Mouse (Mus musculus) forebrain, embryonic 14.5 days (tissue): Measurements from ENCODE around the gene Fbxw21. TPM values are rescaled to one million over a fixed set of nuclear protein-coding genes. Genes with fewer than 3 reads are reported as not detected.

ENCODE experiments used
- ATAC-seq: fragments of 200-750 bp; cut with Nextera tagmentation; 2 replicates; pipeline ENCODE4 v1.8.0; 2017; ENCODE audit warnings: mild to moderate bottlenecking, moderate library complexity
- DNase-seq: peaks from one replicate; pipeline ENCODE4 v3.0.0-alpha.2; 2015; ENCODE audit warnings: low spot score
- H3K27ac ChIP-seq: fragments of 300-500 bp; sonication (generic); 2 replicates; pipeline ENCODE4 v1.5.1; 2014; ENCODE audit warnings: low read depth, mild to moderate bottlenecking, control low read depth, low read length, moderate library complexity
- H3K27me3 ChIP-seq: fragments of 300-500 bp; sonication (generic); replicated peaks from 2 replicates; pipeline ENCODE4 v1.6.1; 2014; ENCODE audit warnings: low read length, control low read depth, mixed read lengths; ENCODE audit not compliant: control insufficient read depth, insufficient read depth
- H3K36me3 ChIP-seq: fragments of 300-500 bp; sonication (generic); 2 replicates; pipeline ENCODE4 v1.6.1; 2014; ENCODE audit warnings: low read length, control low read depth; ENCODE audit not compliant: control insufficient read depth, insufficient read depth
- H3K4me1 ChIP-seq: fragments of 300-500 bp; sonication (generic); 2 replicates; pipeline ENCODE4 v1.6.1; 2014; ENCODE audit warnings: antibody characterized with exemption, low read length, control low read depth; ENCODE audit not compliant: control insufficient read depth, insufficient read depth
- H3K4me2 ChIP-seq: fragments of 300-500 bp; sonication (generic); 2 replicates; pipeline ENCODE4 v1.6.1; 2014; ENCODE audit warnings: mild to moderate bottlenecking, control low read depth, low read length
- H3K4me3 ChIP-seq: fragments of 300-500 bp; sonication (generic); 2 replicates; pipeline ENCODE4 v1.5.1; 2014; ENCODE audit warnings: low read depth, low read length, control low read depth
- H3K9ac ChIP-seq: fragments of 300-500 bp; sonication (generic); 2 replicates; pipeline ENCODE4 v1.6.1; 2014; ENCODE audit warnings: mild to moderate bottlenecking, low read length, control low read depth, moderate library complexity
- H3K9me3 ChIP-seq: fragments of 300-500 bp; sonication (generic); replicated peaks from 2 replicates; pipeline ENCODE4 v1.6.1; 2016; ENCODE audit warnings: low read length, control low read depth, mixed read lengths; ENCODE audit not compliant: control insufficient read depth
- WGBS: fragments of 180-500 bp; shearing (Covaris S2); extraction: QIAGEN DNeasy Blood & Tissue Kit; methylation state at CpG from one replicate; pipeline ENCODE4 v1.1.7; 2014; 5-methylcytosine and 5-hydroxymethylcytosine counted together
- polyA plus RNA-seq: library from polyadenylated mRNA; unstranded; fragments of >200 nt; fragmentation: Nextera tagmentation; extraction: Ambion mirVana; gene quantifications from 2 replicates; pipeline ENCODE4 v1.2.1, GENCODE M21; 2014

Fbxw21 gene
- polyA plus RNA-seq, 1 experiment from 2014 or later = not detected

- Histone ChIP-seq H3K4me1 (no peaks in the 10 kb centered on the region), H3K27ac (no peak overlapping the region), H3K9ac (no peak overlapping the region), H3K36me3 (peaks cover 57% of the 10 kb centered on the region), H3K9me3 (no peaks in the 10 kb centered on the region), H3K4me3 (no peak overlapping the region), H3K27me3 (no peaks in the 10 kb centered on the region), H3K4me2 (no peak overlapping the region)
- no peak for ATAC-seq
- WGBS = 94% methylated on average over 9 of the region's 9 CpGs
- no peak for DNase-seq
Observed at GRCm38 (mm10) chr9:109119571-109119970, 42.3 kb downstream of the Fbxw21 start.

GRCm38 (mm10) chr9:109118106-109118505, 43.7 kb downstream of the Fbxw21 start:
- Histone ChIP-seq H3K4me1 (no peaks in the 10 kb centered on the region), H3K36me3 (peaks cover 71% of the 10 kb centered on the region), H3K9ac (no peak overlapping the region), H3K9me3 (no peaks in the 10 kb centered on the region), H3K27me3 (no peaks in the 10 kb centered on the region), H3K27ac (no peak overlapping the region), H3K4me2 (no peak overlapping the region), H3K4me3 (no peak overlapping the region)
- WGBS = 92% methylated on average over 4 of the region's 4 CpGs
- ATAC-seq (no peak), DNase-seq (no peak)

DNA sequence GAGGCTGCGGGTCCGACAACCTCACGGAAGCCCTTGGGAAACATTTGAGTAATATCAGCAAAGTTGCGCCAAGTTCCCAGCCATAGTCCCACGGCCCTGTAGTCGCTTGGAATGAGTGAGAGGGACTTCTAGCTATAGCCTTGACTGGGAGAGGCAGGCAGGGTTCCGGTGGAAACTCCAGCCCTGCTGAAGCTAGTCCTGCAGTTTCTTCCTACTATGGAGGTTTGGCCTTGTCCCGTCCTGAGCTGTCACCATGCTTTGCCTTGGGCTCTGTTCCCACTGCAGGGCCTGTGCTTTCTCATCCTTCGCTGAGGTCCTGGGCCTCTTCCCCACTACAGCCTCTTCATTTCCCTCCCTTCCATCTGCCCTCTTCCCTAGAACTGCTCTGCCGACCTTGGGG, 45.6 kb downstream of the Fbxw21 start:
- Histone ChIP-seq H3K27ac (no peak overlapping the region), H3K27me3 (no peaks in the 10 kb centered on the region), H3K9ac (no peak overlapping the region), H3K4me1 (no peaks in the 10 kb centered on the region), H3K9me3 (no peaks in the 10 kb centered on the region), H3K4me3 (no peak overlapping the region), H3K4me2 (no peak overlapping the region), H3K36me3 (peaks cover 90% of the 10 kb centered on the region)
- DNase-seq (no peak), ATAC-seq (no peak)
- 94% methylated on average over 10 of the region's 10 CpGs for WGBS

DNA sequence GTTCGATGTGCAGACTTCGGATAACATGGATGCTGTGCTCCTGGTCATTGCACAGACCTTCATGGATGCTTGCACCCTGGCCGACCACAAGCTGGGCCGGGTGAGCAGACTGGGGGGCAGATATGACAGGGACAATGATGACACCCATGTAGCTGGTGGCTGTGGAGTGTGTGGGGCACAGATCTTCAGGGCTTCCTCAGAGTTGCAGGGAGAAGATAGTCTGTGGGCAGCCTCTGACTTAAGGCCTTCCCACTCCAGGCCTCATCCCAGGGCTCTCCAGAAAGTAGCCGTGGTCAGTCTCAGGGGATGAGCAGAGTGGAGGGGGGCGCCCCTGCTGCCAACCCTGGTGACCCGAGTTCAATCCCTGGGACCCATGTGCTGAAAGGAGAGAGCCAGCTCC, 47.0 kb downstream of the Fbxw21 start:
- no peaks in the 10 kb centered on the region for H3K9me3 ChIP-seq
- no peak overlapping the region for H3K4me2 ChIP-seq
- H3K27me3 ChIP-seq = no peaks in the 10 kb centered on the region
- peaks cover 100% of the 10 kb centered on the region for H3K36me3 ChIP-seq
- no peak overlapping the region for H3K27ac ChIP-seq
- H3K4me1 ChIP-seq = no peaks in the 10 kb centered on the region
- no peak overlapping the region for H3K9ac ChIP-seq
- DNase-seq (no peak), ATAC-seq (no peak)
- WGBS = 92% methylated on average over 7 of the region's 7 CpGs
- H3K4me3 ChIP-seq = no peak overlapping the region

DNA sequence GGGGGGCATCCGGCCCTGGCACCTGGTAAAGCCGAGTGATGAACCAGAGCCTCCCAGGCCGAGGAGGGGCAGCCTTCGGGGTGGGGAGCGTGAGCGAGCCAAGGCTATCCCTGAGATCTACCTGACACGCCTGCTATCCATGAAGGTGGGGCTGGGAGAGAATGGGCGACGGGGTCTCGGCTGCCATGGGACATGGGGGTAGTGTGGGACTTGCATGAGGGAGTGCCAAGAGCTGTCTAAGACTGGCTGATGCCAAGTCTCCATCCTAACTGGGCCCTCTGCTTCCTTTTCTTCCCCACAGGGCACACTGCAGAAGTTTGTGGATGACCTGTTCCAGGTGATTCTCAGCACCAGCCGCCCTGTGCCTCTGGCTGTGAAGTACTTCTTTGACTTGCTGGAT, 47.6 kb downstream of the Fbxw21 start:
- 92% methylated on average over 11 of the region's 11 CpGs for WGBS
- no peaks in the 10 kb centered on the region for H3K27me3 ChIP-seq
- H3K36me3 ChIP-seq = peaks cover 100% of the 10 kb centered on the region
- H3K27ac ChIP-seq = no peak overlapping the region
- no peaks in the 10 kb centered on the region for H3K9me3 ChIP-seq
- H3K9ac ChIP-seq = no peak overlapping the region
- ATAC-seq (no peak), DNase-seq (no peak)
- H3K4me3 ChIP-seq = no peak overlapping the region
- H3K4me2 ChIP-seq = no peak overlapping the region
- H3K4me1 ChIP-seq = no peaks in the 10 kb centered on the region

- H3K27me3 ChIP-seq = no peaks in the 10 kb centered on the region
Observed at GRCm38 (mm10) chr9:109113331-109113730, 48.5 kb downstream of the Fbxw21 start.

GRCm38 (mm10) chr9:109111591-109111990, 50.2 kb downstream of the Fbxw21 start:
- H3K36me3 ChIP-seq = peaks cover 99% of the 10 kb centered on the region
- 97% methylated on average over 9 of the region's 9 CpGs for WGBS

More at GRCm38 (mm10) chr9:109113331-109113730, 48.5 kb downstream of the Fbxw21 start:
- Histone ChIP-seq H3K27ac (no peak overlapping the region), H3K4me1 (no peaks in the 10 kb centered on the region), H3K9ac (no peak overlapping the region), H3K4me2 (no peak overlapping the region), H3K36me3 (peaks cover 100% of the 10 kb centered on the region), H3K4me3 (no peak overlapping the region), H3K9me3 (no peaks in the 10 kb centered on the region)
- 94% methylated on average over 8 of the region's 8 CpGs for WGBS
- ATAC-seq (no peak), DNase-seq (no peak)

GRCm38 (mm10) chr9:109111101-109111500, 50.7 kb downstream of the Fbxw21 start:
- Histone ChIP-seq H3K9ac (no peak overlapping the region), H3K4me3 (no peak overlapping the region), H3K4me2 (no peak overlapping the region), H3K36me3 (peaks cover 99% of the 10 kb centered on the region), H3K4me1 (no peaks in the 10 kb centered on the region), H3K27ac (no peak overlapping the region), H3K27me3 (no peaks in the 10 kb centered on the region), H3K9me3 (no peaks in the 10 kb centered on the region)
- DNase-seq (no peak), ATAC-seq (no peak)
- 97% methylated on average over 4 of the region's 4 CpGs for WGBS

More at GRCm38 (mm10) chr9:109111591-109111990, 50.2 kb downstream of the Fbxw21 start:
- DNase-seq (no peak), ATAC-seq (no peak)
- Histone ChIP-seq H3K9me3 (no peaks in the 10 kb centered on the region), H3K27ac (no peak overlapping the region), H3K4me2 (no peak overlapping the region), H3K9ac (no peak overlapping the region), H3K4me1 (no peaks in the 10 kb centered on the region), H3K4me3 (no peak overlapping the region), H3K27me3 (no peaks in the 10 kb centered on the region)

- H3K36me3 ChIP-seq = peaks cover 99% of the 10 kb centered on the region
- ATAC-seq = no peak
- no peaks in the 10 kb centered on the region for H3K9me3 ChIP-seq
- no peak overlapping the region for H3K4me2 ChIP-seq
- no peak overlapping the region for H3K9ac ChIP-seq
- DNase-seq = no peak
- WGBS = 94% methylated on average over 11 of the region's 11 CpGs
- no peak overlapping the region for H3K27ac ChIP-seq
- H3K4me3 ChIP-seq = no peak overlapping the region
- H3K4me1 ChIP-seq = no peaks in the 10 kb centered on the region
- H3K27me3 ChIP-seq = no peaks in the 10 kb centered on the region
Observed at GRCm38 (mm10) chr9:109110240-109110639, 51.6 kb downstream of the Fbxw21 start.
